Mouse (Mus musculus) monocyte, adult 5-6 weeks (primary cell): Measurements from ENCODE around the gene Ppp4c. TPM values are rescaled to one million over a fixed set of nuclear protein-coding genes. Genes with fewer than 3 reads are reported as not detected.

ENCODE experiments used
- total RNA-seq: library from RNA; stranded (forward); fragments of 200-1000, 200-491, 200-594 nt; gene quantifications from 3 replicates; pipeline ENCODE4 v1.2.3, GENCODE M21; 2017

Gene Ppp4c
- total RNA-seq, 1 experiment from 2014 or later = 235 TPM

Other genes with a start within 250 kb of the Ppp4c start
- gene Eif3c, start 226.1 kb downstream of the Ppp4c start, total RNA-seq = 127 to 175 TPM (median 140 TPM) in 3 replicates
- gene Apobr, start 207.6 kb downstream of the Ppp4c start, total RNA-seq = 124 to 141 TPM (median 133 TPM) in 3 replicates
- 74.9 to 128 TPM (median 92.8 TPM) in 3 replicates for gene Cln3, start 206.7 kb downstream of the Ppp4c start, total RNA-seq
- gene Il27, start 197.6 kb downstream of the Ppp4c start, total RNA-seq = 8.3 to 10.4 TPM (median 9.8 TPM) in 3 replicates
- gene Nupr1, start 161.6 kb downstream of the Ppp4c start, total RNA-seq = 212 to 314 TPM (median 272 TPM) in 3 replicates
- 37.5 to 42.9 TPM (median 42.9 TPM) in 3 replicates for gene Sgf29, start 143.2 kb downstream of the Ppp4c start, total RNA-seq
- 1.2 to 4.9 TPM in 2 of 3 replicates, not detected in the other for gene Sult1a1, start 116.1 kb downstream of the Ppp4c start, total RNA-seq
- gene Bola2, start 97.1 kb downstream of the Ppp4c start, total RNA-seq = 68.4 to 80.5 TPM (median 78.3 TPM) in 3 replicates
- 3.0 to 6.2 TPM (median 6.1 TPM) in 3 replicates for gene Slx1b, start 96.7 kb downstream of the Ppp4c start, total RNA-seq
- 1,450 to 2,051 TPM (median 1,984 TPM) in 3 replicates for gene Coro1a, start 84.7 kb downstream of the Ppp4c start, total RNA-seq
- gene Mapk3, start 32.9 kb downstream of the Ppp4c start, total RNA-seq = 40.9 to 55.3 TPM (median 48.6 TPM) in 3 replicates
- gene Gdpd3, start 26.2 kb downstream of the Ppp4c start, total RNA-seq = 18.3 to 26.4 TPM (median 23.7 TPM) in 3 replicates
- gene Ypel3, start 15.5 kb downstream of the Ppp4c start, total RNA-seq = 139 to 175 TPM (median 161 TPM) in 3 replicates
- 2.0 to 3.8 TPM (median 2.2 TPM) in 3 replicates for gene Tbx6, start 11.0 kb downstream of the Ppp4c start, total RNA-seq
- 12.6 TPM in 1 of 3 replicates, not detected in the others for gene Fam57b, start 5.2 kb upstream of the Ppp4c start, total RNA-seq
- not detected in 3 replicates for gene 4930451I11Rik, start 39.1 kb upstream of the Ppp4c start, total RNA-seq
- not detected in 3 replicates for gene Doc2a, start 54.9 kb upstream of the Ppp4c start, total RNA-seq
- 11.0 to 39.0 TPM (median 11.8 TPM) in 3 replicates for gene Hirip3, start 69.5 kb upstream of the Ppp4c start, total RNA-seq
- gene Ino80e, start 69.9 kb upstream of the Ppp4c start, total RNA-seq = 19.2 to 46.1 TPM (median 34.5 TPM) in 3 replicates
- 37.9 to 49.8 TPM (median 38.3 TPM) in 3 replicates for gene Taok2, start 92.2 kb upstream of the Ppp4c start, total RNA-seq
- 37.3 to 57.4 TPM (median 43.2 TPM) in 3 replicates for gene Tmem219, start 130.4 kb upstream of the Ppp4c start, total RNA-seq
- gene Kctd13, start 136.4 kb upstream of the Ppp4c start, total RNA-seq = 7.9 to 31.1 TPM (median 16.9 TPM) in 3 replicates
- gene Asphd1, start 157.1 kb upstream of the Ppp4c start, total RNA-seq = not detected in 3 replicates
- gene Sez6l2, start 158.1 kb upstream of the Ppp4c start, total RNA-seq = 0.64 to 3.6 TPM (median 1.3 TPM) in 3 replicates
- gene Cdipt, start 183.4 kb upstream of the Ppp4c start, total RNA-seq = 43.2 to 53.6 TPM (median 43.9 TPM) in 3 replicates
- 2.8 to 9.8 TPM (median 5.5 TPM) in 3 replicates for gene Cdiptos, start 183.6 kb upstream of the Ppp4c start, total RNA-seq
- gene Mvp, start 222.1 kb upstream of the Ppp4c start, total RNA-seq = 95.0 to 131 TPM (median 111 TPM) in 3 replicates
- 2.9 to 7.8 TPM (median 5.2 TPM) in 3 replicates for gene Pagr1b, start 224.0 kb upstream of the Ppp4c start, total RNA-seq
- gene Pagr1a, start 224.9 kb upstream of the Ppp4c start, total RNA-seq = 3.8 to 52.6 TPM (median 4.4 TPM) in 3 replicates
- gene Gm42742, start 228.6 kb upstream of the Ppp4c start, total RNA-seq = 6.4 to 36.5 TPM (median 36.3 TPM) in 3 replicates
- gene Prrt2, start 228.7 kb upstream of the Ppp4c start, total RNA-seq = not detected in 3 replicates
- 16.7 to 36.3 TPM (median 30.1 TPM) in 3 replicates for gene Maz, start 234.5 kb upstream of the Ppp4c start, total RNA-seq
- 0.85 to 3.7 TPM (median 0.97 TPM) in 3 replicates for gene Kif22, start 250.0 kb upstream of the Ppp4c start, total RNA-seq